Mouse (Mus musculus): ENCODE results near the gene Kcp. TPM values are rescaled to one million over a fixed set of nuclear protein-coding genes. Genes with fewer than 3 reads are reported as not detected.

Kcp gene
- polyA plus RNA-seq (2012; rRNA removed), result 3.7 and 4.9 TPM in 2 replicates

- WGBS, result 2% methylated on average over 47 of the region's 47 CpGs
- Histone ChIP-seq H3K4me3 (replicated peaks; ENCODE audit: insufficient read depth, low read depth, low read length) (no peak within 1 kb of the TSS), H3K27ac (ENCODE audit: insufficient read depth, low read length) (no peak within 1 kb of the TSS)
These were observed at the start of gene Kcp for GRCm38 (mm10) chr6:29507447-29508309. Kcp (minus strand) TSS chr6:29507952.

GRCm38 (mm10) chr6:29557112-29557511 is 49.4 kb upstream of the Kcp start:
- TF ChIP-seq POLR2A (IDR thresholded peaks at IDR 0.05; ENCODE audit: borderline replicate concordance, insufficient read depth, low read length) (no peak), CTCF (IDR thresholded peaks at IDR 0.05; ENCODE audit: borderline replicate concordance, insufficient read depth, low read depth, low read length) (no peak)
- H3K4me3 ChIP-seq (replicated peaks; ENCODE audit: insufficient read depth, low read depth, low read length), result no peak overlapping the region
- no peaks in the 10 kb centered on the region for H3K4me1 ChIP-seq (ENCODE audit: control insufficient read depth, insufficient read depth, low read length)
- WGBS, result 95% methylated on average over 2 of the region's 2 CpGs
- H3K27me3 ChIP-seq (ENCODE audit: control insufficient read depth, insufficient read depth, low read length), result no peaks in the 10 kb centered on the region
- DNase-seq, result no peak
- no peak overlapping the region for H3K27ac ChIP-seq (ENCODE audit: insufficient read depth, low read length)

More at GRCm38 (mm10) chr6:29507447-29508309, at the start of gene Kcp:
- DNase-seq, result no peak
- Histone ChIP-seq H3K4me1 (ENCODE audit: control insufficient read depth, insufficient read depth, low read length) (no peaks in the 10 kb centered on the region), H3K27me3 (ENCODE audit: control insufficient read depth, insufficient read depth, low read length) (0 out of 2 replicates have a peak, but pooled peaks cover 1% of the 10 kb centered on the region)
- TF ChIP-seq CTCF (IDR thresholded peaks at IDR 0.05; ENCODE audit: borderline replicate concordance, insufficient read depth, low read depth, low read length), result no peak
- TF ChIP-seq POLR2A (IDR thresholded peaks at IDR 0.05; ENCODE audit: borderline replicate concordance, insufficient read depth, low read length), result no peak

- H3K4me3 ChIP-seq (replicated peaks; ENCODE audit: insufficient read depth, low read depth, low read length), result no peak overlapping the region
- TF ChIP-seq CTCF (IDR thresholded peaks at IDR 0.05; ENCODE audit: borderline replicate concordance, insufficient read depth, low read depth, low read length), result no peak
- TF ChIP-seq POLR2A (IDR thresholded peaks at IDR 0.05; ENCODE audit: borderline replicate concordance, insufficient read depth, low read length), result no peak
- no peak for DNase-seq
- 87% methylated on average over 2 of the region's 2 CpGs for WGBS
- no peak overlapping the region for H3K27ac ChIP-seq (ENCODE audit: insufficient read depth, low read length)
- no peaks in the 10 kb centered on the region for H3K4me1 ChIP-seq (ENCODE audit: control insufficient read depth, insufficient read depth, low read length)
- no peaks in the 10 kb centered on the region for H3K27me3 ChIP-seq (ENCODE audit: control insufficient read depth, insufficient read depth, low read length)
These were observed 44.8 kb upstream of the Kcp start for GRCm38 (mm10) chr6:29552526-29552925.

GRCm38 (mm10) chr6:29548086-29548485 is 40.3 kb upstream of the Kcp start:
- Histone ChIP-seq H3K27me3 (ENCODE audit: control insufficient read depth, insufficient read depth, low read length) (no peaks in the 10 kb centered on the region), H3K27ac (ENCODE audit: insufficient read depth, low read length) (no peak overlapping the region), H3K4me1 (ENCODE audit: control insufficient read depth, insufficient read depth, low read length) (no peaks in the 10 kb centered on the region), H3K4me3 (replicated peaks; ENCODE audit: insufficient read depth, low read depth, low read length) (no peak overlapping the region)
- DNase-seq, result no peak
- TF ChIP-seq CTCF (IDR thresholded peaks at IDR 0.05; ENCODE audit: borderline replicate concordance, insufficient read depth, low read depth, low read length), result no peak
- TF ChIP-seq POLR2A (IDR thresholded peaks at IDR 0.05; ENCODE audit: borderline replicate concordance, insufficient read depth, low read length), result no peak
- WGBS, result 100% methylated on average over 1 of the region's 1 CpGs

GRCm38 (mm10) chr6:29547582-29547981 is 39.8 kb upstream of the Kcp start:
- Histone ChIP-seq H3K4me1 (ENCODE audit: control insufficient read depth, insufficient read depth, low read length) (no peaks in the 10 kb centered on the region), H3K27ac (ENCODE audit: insufficient read depth, low read length) (no peak overlapping the region), H3K4me3 (replicated peaks; ENCODE audit: insufficient read depth, low read depth, low read length) (no peak overlapping the region), H3K27me3 (ENCODE audit: control insufficient read depth, insufficient read depth, low read length) (no peaks in the 10 kb centered on the region)
- no peak for DNase-seq
- TF ChIP-seq POLR2A (IDR thresholded peaks at IDR 0.05; ENCODE audit: borderline replicate concordance, insufficient read depth, low read length), result no peak
- TF ChIP-seq CTCF (IDR thresholded peaks at IDR 0.05; ENCODE audit: borderline replicate concordance, insufficient read depth, low read depth, low read length), result no peak

- H3K27me3 ChIP-seq (ENCODE audit: control insufficient read depth, insufficient read depth, low read length), result no peaks in the 10 kb centered on the region
- TF ChIP-seq POLR2A (IDR thresholded peaks at IDR 0.05; ENCODE audit: borderline replicate concordance, insufficient read depth, low read length) (no peak), CTCF (IDR thresholded peaks at IDR 0.05; ENCODE audit: borderline replicate concordance, insufficient read depth, low read depth, low read length) (no peak)
- H3K4me1 ChIP-seq (ENCODE audit: control insufficient read depth, insufficient read depth, low read length), result no peaks in the 10 kb centered on the region
- H3K27ac ChIP-seq (ENCODE audit: insufficient read depth, low read length), result no peak overlapping the region
- DNase-seq, result no peak
- 100% methylated on average over 2 of the region's 2 CpGs for WGBS
- H3K4me3 ChIP-seq (replicated peaks; ENCODE audit: insufficient read depth, low read depth, low read length), result no peak overlapping the region
These were observed 37.9 kb upstream of the Kcp start for GRCm38 (mm10) chr6:29545611-29546010.

GRCm38 (mm10) chr6:29540956-29541355 is 33.2 kb upstream of the Kcp start:
- H3K27ac ChIP-seq (ENCODE audit: insufficient read depth, low read length), result no peak overlapping the region
- whole genome bisulfite sequencing, result 94% methylated on average over 1 of the region's 1 CpGs
- H3K27me3 ChIP-seq (ENCODE audit: control insufficient read depth, insufficient read depth, low read length), result no peaks in the 10 kb centered on the region
- H3K4me1 ChIP-seq (ENCODE audit: control insufficient read depth, insufficient read depth, low read length), result no peaks in the 10 kb centered on the region
- TF ChIP-seq POLR2A (IDR thresholded peaks at IDR 0.05; ENCODE audit: borderline replicate concordance, insufficient read depth, low read length), result no peak
- TF ChIP-seq CTCF (IDR thresholded peaks at IDR 0.05; ENCODE audit: borderline replicate concordance, insufficient read depth, low read depth, low read length), result no peak
- H3K4me3 ChIP-seq (replicated peaks; ENCODE audit: insufficient read depth, low read depth, low read length), result no peak overlapping the region
- no peak for DNase-seq

- H3K27me3 ChIP-seq (ENCODE audit: control insufficient read depth, insufficient read depth, low read length), result no peaks in the 10 kb centered on the region
- 64% methylated on average over 6 of the region's 6 CpGs for WGBS
These were observed 32.5 kb upstream of the Kcp start for GRCm38 (mm10) chr6:29540223-29540622.

More at GRCm38 (mm10) chr6:29540223-29540622, 32.5 kb upstream of the Kcp start:
- Histone ChIP-seq H3K27ac (ENCODE audit: insufficient read depth, low read length) (no peak overlapping the region), H3K4me3 (replicated peaks; ENCODE audit: insufficient read depth, low read depth, low read length) (no peak overlapping the region), H3K4me1 (ENCODE audit: control insufficient read depth, insufficient read depth, low read length) (no peaks in the 10 kb centered on the region)
- DNase-seq, result no peak
- TF ChIP-seq POLR2A (IDR thresholded peaks at IDR 0.05; ENCODE audit: borderline replicate concordance, insufficient read depth, low read length) (no peak), CTCF (IDR thresholded peaks at IDR 0.05; ENCODE audit: borderline replicate concordance, insufficient read depth, low read depth, low read length) (no peak)
